Mouse (Mus musculus) regulatory T cell (primary cell): ENCODE measurements at regions not wholly inside any gene's neighbourhood (a gene's known extent, or its start where the extent isn't known, plus 50 kb on each side); places are given as distances from the start of the nearest gene placed in this dataset.

ENCODE experiments used
- in situ Hi-C: fragments of 300-600 bp; cut with MboI, MseI; formaldehyde crosslinking; loops from one replicate; pipeline ENCODE4 v1.15.1; 2025; ENCODE audit warnings: high pct_unique_total_duplicates

DNA sequence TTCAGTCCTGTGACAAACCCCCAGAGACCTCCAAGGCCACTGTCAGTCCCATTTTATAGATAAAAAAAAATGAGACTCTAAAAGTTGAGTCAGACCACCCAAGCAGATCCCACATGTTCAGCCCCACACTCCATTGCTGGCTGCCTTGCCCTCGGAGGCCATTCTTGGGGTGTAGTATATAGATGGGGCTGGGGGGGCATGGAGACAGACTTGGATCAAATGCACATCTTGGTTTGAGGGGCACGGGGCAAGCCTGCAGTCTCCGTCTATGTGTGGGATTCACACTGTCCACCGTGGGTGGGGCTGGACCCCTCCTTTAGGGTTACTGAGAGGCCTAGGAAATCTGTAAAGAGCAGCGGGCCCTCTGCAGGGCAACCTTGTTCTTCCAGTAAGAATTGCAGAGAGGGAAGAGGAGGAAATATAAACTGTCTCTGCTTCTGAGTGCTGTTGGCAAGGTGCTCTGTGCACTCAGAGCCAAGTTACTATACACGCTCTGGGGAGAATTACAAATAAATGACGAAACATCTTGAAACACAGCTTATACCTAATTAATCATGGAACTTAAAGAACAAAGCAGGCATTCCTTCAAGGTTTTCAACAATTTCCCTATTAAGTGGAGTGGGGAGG lies 184.4 kb upstream of the Habp2 start:
- in situ Hi-C loops = loop anchor here (10.0 kb wide), 1 partner anchor 1798 kb away; no protein-coding TSS in a partner anchor

GRCm38 (mm10) chr19:56105073-56105451 lies 181.9 kb upstream of the Habp2 start:
- in situ Hi-C loops = loop anchor here (10.0 kb wide), 1 partner anchor 1800 kb away; no protein-coding TSS in a partner anchor

- in situ Hi-C loops = loop anchor here (10.0 kb wide), 1 partner anchor 1801 kb away; no protein-coding TSS in a partner anchor
Measured at GRCm38 (mm10) chr19:56105452-56106091, 181.4 kb upstream of the Habp2 start.

DNA sequence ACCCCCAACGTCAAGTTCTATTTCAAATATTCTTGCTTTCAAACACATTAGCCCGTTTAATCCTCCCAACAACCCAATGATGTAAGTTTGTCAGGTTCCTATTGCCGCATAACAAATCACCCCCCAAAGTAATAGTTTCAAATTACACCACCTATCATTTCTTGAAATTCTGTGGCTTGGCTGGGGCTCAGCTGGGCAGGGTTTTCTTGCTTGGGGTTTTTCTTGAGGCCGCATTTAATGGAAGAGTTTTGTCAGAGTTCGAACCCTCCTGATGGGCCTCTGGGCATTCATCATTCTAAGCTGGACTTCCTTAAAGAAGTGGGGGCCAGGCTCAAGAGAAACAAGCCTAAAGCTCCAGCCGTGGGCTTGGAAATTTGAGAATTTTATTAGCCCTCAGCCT lies 178.1 kb upstream of the Habp2 start:
- in situ Hi-C loops = loop anchor here (10.0 kb wide), 1 partner anchor 1804 kb away; no protein-coding TSS in a partner anchor

- in situ Hi-C loops = no loop called here
Measured at GRCm38 (mm10) chr19:56115552-56116284, 171.2 kb upstream of the Habp2 start.

DNA sequence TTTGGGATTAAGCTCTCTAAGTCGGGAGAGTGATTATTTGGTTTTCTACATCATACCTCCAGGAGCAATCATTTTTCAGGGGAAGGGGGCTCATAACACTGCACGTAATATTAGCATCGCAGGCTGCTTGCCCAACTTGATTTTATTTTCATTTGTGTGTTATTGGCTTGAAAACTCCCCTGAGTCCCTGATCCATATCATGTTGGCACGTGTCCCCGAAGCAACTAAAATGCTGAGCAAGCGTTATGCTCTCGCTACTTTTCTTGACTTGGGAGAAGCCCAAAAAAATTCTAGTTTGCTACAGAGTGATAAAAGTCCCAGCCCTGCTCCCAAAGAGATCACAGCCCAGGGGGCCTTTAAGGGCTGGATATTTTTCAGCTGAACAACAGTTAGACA lies 170.7 kb upstream of the Habp2 start:
- in situ Hi-C loops = no loop called here

DNA sequence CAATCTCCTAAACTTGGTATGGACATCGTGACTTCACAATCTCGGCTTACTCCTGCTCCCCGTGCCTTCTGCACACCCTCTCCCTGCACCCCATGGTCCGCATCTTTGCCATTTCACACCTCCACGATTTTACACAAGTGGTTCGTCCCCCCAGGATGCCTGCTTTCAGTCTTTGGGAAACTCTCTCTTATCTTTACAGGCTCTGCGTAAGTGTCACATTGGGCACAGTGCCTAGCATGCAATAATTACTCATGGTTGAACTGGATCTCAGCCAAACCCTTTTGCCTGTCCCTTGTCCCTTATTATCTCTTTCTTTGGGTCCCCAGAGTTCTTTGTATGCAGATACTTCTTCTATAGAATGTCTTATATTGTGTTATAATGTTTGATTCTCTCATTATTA lies 166.2 kb upstream of the Habp2 start:
- in situ Hi-C loops = no loop called here

GRCm38 (mm10) chr19:56122186-56122585 lies 164.8 kb upstream of the Habp2 start:
- in situ Hi-C loops = no loop called here

DNA sequence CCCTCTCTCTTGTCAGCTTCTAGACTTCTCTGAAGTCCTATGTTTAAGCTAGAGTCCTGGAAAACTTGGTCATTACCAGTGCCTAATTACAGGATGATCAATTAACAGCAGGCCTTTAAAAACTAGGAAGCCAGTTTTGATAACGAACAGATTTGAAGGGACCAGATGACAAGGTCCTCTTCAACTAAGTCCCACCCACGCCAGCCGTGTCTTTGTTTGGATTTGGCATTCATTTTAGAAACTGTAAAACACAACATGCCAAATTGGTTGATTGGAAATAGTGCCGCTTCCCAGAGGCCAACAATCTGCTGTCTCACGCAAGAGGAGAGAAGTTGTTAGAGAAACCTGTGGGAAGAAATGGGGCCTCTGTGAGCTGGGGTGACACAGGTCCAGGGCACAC lies 155.4 kb upstream of the Habp2 start:
- in situ Hi-C loops = no loop called here

- in situ Hi-C loops = no loop called here
Measured at GRCm38 (mm10) chr19:56132911-56133562, 153.9 kb upstream of the Habp2 start.

- in situ Hi-C loops = no loop called here
Measured at GRCm38 (mm10) chr19:56133565-56133964, 153.4 kb upstream of the Habp2 start.

DNA sequence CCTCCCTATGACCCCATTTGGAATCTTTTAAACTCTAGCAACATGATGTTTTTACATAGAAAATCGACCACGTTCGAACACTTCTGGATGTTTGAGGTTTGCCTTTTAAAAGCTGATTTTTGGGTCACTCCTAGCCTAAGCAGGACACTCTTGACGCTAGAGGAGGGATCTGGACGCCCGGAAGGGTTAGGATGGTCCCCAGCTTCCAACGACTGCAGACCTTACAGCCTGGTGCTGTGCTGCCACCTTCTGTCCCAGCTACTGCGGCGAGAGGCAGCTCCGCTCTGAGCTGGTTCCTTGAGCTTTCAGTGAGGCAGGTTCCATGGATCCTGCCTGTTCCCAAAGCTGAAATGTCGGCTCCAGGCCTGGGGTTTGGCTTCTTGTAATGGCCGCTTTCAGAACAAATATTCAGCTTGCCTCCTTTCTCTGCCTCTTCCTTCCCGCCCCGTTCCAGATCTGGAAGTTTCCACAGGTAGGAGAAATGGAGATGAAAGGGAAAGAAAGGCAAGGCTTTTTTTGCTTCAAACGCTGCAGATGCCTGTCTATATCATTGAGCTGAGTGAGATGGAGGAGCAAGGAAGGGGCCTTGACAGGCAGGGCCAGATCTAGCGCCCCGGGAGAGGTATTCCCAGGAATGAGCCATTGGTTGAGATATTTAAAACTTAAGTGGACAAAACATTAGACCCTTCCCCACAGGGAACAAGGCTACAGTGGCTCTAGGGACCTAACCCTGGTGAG lies 152.7 kb upstream of the Habp2 start:
- in situ Hi-C loops = no loop called here

- in situ Hi-C loops = no loop called here
Measured at GRCm38 (mm10) chr19:56135306-56135928, 151.5 kb upstream of the Habp2 start.

DNA sequence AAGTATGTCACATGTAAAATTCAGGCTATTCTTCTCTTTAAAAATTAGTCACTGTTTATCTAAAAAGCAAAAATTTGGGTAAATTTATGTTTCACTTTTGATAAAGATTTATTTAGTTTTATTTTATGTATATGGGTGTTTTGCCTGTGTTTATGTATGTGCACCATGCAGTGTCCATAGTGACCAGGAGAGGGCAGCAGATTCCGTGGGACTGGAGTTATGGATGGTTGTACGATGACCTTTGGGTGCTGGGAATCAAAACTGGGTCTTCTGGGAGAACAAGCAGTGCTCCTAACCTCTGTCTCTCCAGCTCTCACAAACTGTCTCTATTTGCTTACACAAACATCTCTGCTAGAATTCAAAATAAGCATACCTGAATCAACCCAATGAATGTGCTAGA lies 146.4 kb upstream of the Habp2 start:
- in situ Hi-C loops = no loop called here

DNA sequence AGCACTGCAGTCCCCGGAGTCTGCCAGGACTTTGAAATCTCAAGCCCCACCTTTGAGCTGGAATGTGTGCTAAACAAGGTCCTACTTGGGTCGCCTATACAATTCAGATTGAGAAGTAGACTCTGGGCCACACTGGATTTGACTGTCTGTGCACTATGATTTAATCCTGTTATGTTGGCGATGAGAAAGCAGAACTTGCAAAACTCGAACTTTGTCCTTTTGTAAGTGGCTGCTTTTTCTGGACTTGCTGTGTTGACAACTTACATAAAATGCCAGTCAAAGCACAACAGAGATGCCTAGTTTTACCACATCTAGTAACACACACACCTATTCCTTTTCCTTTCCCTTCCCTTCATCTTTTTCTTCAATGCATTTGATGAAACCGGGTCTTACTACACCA lies 142.7 kb upstream of the Habp2 start:
- in situ Hi-C loops = no loop called here

GRCm38 (mm10) chr19:56157120-56157519 lies 129.8 kb upstream of the Habp2 start:
- in situ Hi-C loops = no loop called here

DNA sequence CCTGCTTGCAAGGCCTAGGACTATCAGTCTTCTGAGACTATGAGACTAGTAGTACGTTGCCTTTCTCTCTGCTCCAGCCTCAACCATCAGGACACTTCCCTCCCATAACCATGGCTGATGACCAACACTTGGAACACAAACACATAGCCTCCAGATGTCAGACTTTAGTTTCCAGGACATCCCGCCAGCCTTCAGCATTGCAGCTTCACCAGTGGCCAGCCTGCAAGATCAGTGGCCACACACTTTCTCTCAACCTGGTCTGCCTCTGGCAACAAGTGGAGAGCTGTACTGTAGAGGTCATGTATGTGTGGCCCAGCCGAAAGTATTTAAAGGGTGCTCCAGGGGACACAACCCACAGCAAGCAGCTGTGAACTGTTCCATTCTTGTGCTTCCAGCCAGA lies 124.8 kb upstream of the Habp2 start:
- in situ Hi-C loops = no loop called here

DNA sequence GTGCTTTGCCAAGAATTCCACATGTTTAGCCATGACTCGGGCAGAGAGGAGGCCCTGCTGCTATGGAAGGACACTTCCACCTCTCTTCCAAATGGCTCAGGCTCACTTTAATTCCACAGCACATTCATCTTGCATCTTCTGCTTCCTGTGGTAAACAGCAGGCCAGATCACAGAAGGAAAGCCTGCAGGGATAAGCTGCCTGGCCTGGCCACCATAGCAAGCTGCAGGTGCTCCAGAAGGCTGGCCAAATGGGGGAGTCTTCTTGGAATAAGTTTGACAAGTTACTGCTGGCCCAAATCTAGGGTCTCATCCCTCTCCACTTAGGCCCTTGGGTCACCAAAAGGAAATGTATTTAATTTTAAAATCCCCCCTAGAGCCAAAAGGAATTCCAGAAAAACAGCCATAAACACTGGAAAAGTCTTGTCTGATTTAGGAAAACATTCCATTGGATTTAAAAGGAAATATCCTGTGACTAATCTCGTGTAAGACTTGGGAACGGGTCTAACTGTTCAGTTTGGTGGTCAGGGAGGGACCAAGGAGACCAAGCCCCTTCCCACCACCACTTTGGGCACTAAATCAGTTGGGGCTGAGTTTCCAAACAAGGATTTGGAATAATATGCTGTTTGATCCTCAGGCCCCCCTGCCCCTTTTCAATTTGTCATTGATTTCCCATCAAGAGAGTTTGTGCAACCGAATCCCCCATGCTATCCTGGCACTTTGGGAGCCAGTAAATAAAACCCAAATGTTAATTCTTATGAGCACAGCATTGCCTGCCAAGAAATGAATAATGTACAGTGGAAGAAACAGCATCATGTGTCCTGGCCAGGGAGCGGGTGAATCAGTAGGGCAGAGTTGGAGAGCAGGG lies 117.6 kb upstream of the Habp2 start:
- in situ Hi-C loops = no loop called here

DNA sequence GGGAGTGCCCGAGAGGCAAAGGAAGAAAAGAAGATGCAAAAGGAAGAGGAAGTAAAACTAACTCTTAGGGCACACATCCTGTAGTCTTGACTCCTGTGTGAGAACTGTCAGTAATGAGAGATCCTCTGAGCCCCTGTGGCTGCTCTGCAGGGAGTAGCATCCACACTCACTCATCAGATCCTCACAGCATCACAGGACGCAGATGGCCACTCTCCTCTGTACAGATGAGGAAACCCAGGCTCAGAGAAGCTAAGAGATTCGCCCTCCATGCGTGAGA lies 117.0 kb upstream of the Habp2 start:
- in situ Hi-C loops = no loop called here

DNA sequence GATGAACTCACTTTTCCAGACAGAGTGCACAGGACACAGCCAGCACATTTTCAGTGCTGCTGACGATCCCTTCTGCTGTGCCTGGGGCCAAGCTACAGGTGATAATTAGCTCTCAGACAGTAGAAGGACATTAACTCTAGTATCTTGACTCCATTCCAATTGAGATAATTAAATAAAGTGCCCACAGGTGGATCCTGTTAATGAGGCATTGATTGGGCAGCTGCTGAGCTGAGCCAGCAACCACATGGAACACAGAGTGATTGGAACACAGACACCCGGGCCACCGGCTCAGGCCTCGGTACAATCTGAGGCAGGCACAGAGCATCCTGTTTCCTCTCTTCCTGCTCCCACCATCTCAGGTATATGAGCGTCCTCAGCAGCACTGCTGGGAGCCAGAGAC lies 114.5 kb upstream of the Habp2 start:
- in situ Hi-C loops = no loop called here
